Mouse (Mus musculus): ENCODE measurements around the gene Olfr117.
"Not testable (repeated sequence)": the region's sequence is repeated elsewhere in the genome, so short reads cannot be mapped to it uniquely, and the experiment has no call there.

Olfr117 gene

DNA sequence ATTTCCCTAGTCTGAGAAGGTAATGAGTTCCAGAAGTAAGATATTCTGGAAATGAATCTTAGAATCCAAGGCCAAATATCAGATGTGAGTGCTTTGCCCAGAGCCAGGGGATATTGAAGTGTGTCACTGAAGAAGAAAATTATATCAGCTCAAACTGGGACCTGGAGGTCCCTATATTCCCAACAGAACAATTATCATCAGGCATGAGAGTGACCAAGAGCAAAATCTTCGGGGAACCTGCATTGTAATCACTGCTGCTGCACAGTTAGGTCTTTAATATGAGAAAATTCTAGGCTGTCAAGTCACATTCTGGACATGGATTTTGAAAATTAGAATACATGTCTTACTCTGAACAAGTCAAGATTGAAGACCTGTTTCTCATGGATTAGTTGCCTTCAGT is at the start of gene Olfr117:
Gene Olfr117, minus strand, starts transcription at position 101 of the 400 bp plus-strand sequence.
- DNase-seq (ENCODE audit: low read depth): no peak

DNA sequence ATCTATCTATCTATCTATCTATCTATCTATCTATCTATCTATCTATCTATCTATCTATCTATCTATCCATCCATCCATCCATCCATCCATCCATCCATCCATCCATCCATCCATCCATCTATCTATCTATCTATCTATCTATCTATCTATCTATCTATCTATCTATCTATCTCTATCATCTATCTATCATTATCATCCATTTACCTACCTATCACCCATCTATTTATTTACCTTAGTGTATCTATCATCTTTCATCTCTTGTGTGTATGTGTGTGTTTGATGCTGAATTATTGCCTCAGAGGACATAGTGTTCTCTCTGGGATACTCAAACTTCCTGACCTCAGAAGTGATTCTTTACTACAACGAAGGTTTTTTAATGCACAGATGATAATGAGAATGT is 32.7 kb upstream of the Olfr117 start, which contains the start of gene Olfr119:
Gene Olfr119, plus strand, starts transcription at position 301 of the 400 bp plus-strand sequence.
- not testable (repeated sequence) for DNase-seq (ENCODE audit: low read depth)

DNA sequence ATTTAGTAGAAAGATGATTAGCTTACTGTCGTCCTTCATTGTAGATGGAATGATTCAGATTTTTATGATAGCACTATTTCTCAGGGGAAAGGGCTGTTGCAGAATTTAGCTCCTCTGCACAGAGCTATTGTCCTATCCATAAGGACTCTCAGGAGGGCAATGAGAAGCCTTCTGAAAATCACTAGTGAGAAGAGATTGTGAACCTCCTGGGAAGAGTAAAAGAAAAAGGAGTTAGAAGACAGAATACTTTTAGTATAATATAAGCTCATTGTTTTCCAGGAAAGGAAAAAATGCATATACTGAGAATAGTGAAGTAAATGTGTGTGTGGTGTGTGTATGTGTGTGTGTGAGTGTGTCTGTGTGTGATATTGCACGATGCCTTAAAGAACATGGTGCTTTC is 3.1 kb upstream of the Olfr117 start, which contains the start of gene Olfr118:
Gene Olfr118, plus strand, starts transcription at position 301 of the 400 bp plus-strand sequence.
- no peak for DNase-seq (ENCODE audit: low read depth)

DNA sequence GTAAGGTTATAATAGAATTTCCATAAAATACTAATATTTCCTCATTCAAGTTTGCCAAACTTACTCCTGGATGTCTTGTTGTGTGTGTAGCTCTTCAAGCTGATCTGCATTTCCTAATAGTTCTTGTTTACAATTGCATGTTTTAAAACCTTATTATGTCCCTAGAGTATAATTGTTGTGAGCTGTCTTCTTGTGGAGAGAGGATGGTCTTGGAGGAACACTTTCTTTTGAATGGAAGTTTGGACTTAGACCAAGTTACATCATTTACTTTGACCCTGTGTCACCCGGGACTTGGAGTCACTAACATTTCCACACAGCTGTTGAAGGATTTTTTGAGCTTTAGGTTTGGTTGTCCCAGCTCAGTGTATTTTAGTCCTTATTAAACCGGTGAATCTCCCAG is 36.6 kb downstream of the Olfr117 start, which contains the start of the genes Olfr115 and Olfr116:
Gene Olfr115, minus strand, starts transcription at position 101 of the 400 bp plus-strand sequence.
Gene Olfr116, minus strand, starts transcription at position 191 of the 400 bp plus-strand sequence.
- no peak for DNase-seq (ENCODE audit: low read depth)
